Mouse (Mus musculus) midbrain, embryonic 10.5 days (tissue): ENCODE measurements around the gene Pex19. TPM values are rescaled to one million over a fixed set of nuclear protein-coding genes. Genes with fewer than 3 reads are reported as not detected.

Source experiments
- DNase-seq: peaks from one replicate; pipeline ENCODE4 v3.0.0-alpha.2; 2017; ENCODE audit warnings: low spot score
- H3K27ac ChIP-seq: fragments of 300-500 bp; sonication (generic); replicated peaks from 2 replicates; pipeline ENCODE4 v1.5.1; 2016; ENCODE audit warnings: mild to moderate bottlenecking
- H3K27me3 ChIP-seq: fragments of 300-500 bp; sonication (generic); 2 replicates; pipeline ENCODE4 v1.6.1; 2016; ENCODE audit warnings: low read depth, mild to moderate bottlenecking; ENCODE audit not compliant: poor library complexity, severe bottlenecking
- H3K36me3 ChIP-seq: fragments of 300-500 bp; sonication (generic); 2 replicates; pipeline ENCODE4 v1.6.1; 2016; ENCODE audit warnings: mild to moderate bottlenecking, moderate library complexity
- H3K4me1 ChIP-seq: fragments of 300-500 bp; sonication (generic); 2 replicates; pipeline ENCODE4 v1.6.1; 2016
- H3K4me3 ChIP-seq: fragments of 300-500 bp; sonication (generic); 2 replicates; pipeline ENCODE4 v1.5.1; 2016; ENCODE audit warnings: mild to moderate bottlenecking, moderate library complexity
- H3K9me3 ChIP-seq: fragments of 300-500 bp; sonication (generic); replicated peaks from 2 replicates; pipeline ENCODE4 v1.6.1; 2016; ENCODE audit warnings: mild to moderate bottlenecking
- WGBS: fragments of 180-500 bp; shearing (Covaris S2); methylation state at CpG from one replicate; pipeline ENCODE4 v1.1.7; 2016; 5-methylcytosine and 5-hydroxymethylcytosine counted together
- polyA plus RNA-seq: library from polyadenylated mRNA; unstranded; fragments of >200 nt; fragmentation: Nextera tagmentation; extraction: Ambion mirVana; gene quantifications from 2 replicates; pipeline ENCODE4 v1.2.1, GENCODE M21; 2016

The Pex19 gene
- polyA plus RNA-seq, 1 experiment from 2014 or later, result 166 TPM

GRCm38 (mm10) chr1:172172381-172172780, 45.8 kb downstream of the Pex19 start:
- DNase-seq, result no peak

GRCm38 (mm10) chr1:172173181-172173580, 46.6 kb downstream of the Pex19 start:
- Histone ChIP-seq H3K27ac (no peak overlapping the region), H3K27me3 (no peaks in the 10 kb centered on the region), H3K4me3 (no peak overlapping the region), H3K4me1 (no peaks in the 10 kb centered on the region), H3K9me3 (no peaks in the 10 kb centered on the region), H3K36me3 (peaks cover 97% of the 10 kb centered on the region)
- 85% methylated on average over 5 of the region's 5 CpGs for WGBS
- DNase-seq, result no peak

More at GRCm38 (mm10) chr1:172172381-172172780, 45.8 kb downstream of the Pex19 start:
- Histone ChIP-seq H3K36me3 (peaks cover 97% of the 10 kb centered on the region), H3K27me3 (no peaks in the 10 kb centered on the region), H3K27ac (no peak overlapping the region), H3K9me3 (no peaks in the 10 kb centered on the region), H3K4me1 (no peaks in the 10 kb centered on the region), H3K4me3 (no peak overlapping the region)
- 95% methylated on average over 21 of the region's 21 CpGs for WGBS

- WGBS, result 93% methylated on average over 7 of the region's 7 CpGs
- Histone ChIP-seq H3K27me3 (no peaks in the 10 kb centered on the region), H3K9me3 (no peaks in the 10 kb centered on the region), H3K36me3 (peaks cover 98% of the 10 kb centered on the region), H3K27ac (no peak overlapping the region), H3K4me1 (no peaks in the 10 kb centered on the region), H3K4me3 (no peak overlapping the region)
- no peak for DNase-seq
Measured at GRCm38 (mm10) chr1:172177791-172178190, 51.2 kb downstream of the Pex19 start.

- H3K27ac ChIP-seq, result no peak overlapping the region
- 89% methylated on average over 7 of the region's 7 CpGs for WGBS
- no peaks in the 10 kb centered on the region for H3K27me3 ChIP-seq
- H3K4me3 ChIP-seq, result no peak overlapping the region
- no peaks in the 10 kb centered on the region for H3K4me1 ChIP-seq
- no peaks in the 10 kb centered on the region for H3K9me3 ChIP-seq
- peaks cover 92% of the 10 kb centered on the region for H3K36me3 ChIP-seq
- DNase-seq, result no peak
Measured at GRCm38 (mm10) chr1:172179102-172179501, 52.5 kb downstream of the Pex19 start.

- Histone ChIP-seq H3K27me3 (no peaks in the 10 kb centered on the region), H3K4me1 (no peaks in the 10 kb centered on the region), H3K9me3 (no peaks in the 10 kb centered on the region), H3K27ac (no peak overlapping the region), H3K36me3 (peaks cover 90% of the 10 kb centered on the region), H3K4me3 (no peak overlapping the region)
- WGBS, result 90% methylated on average over 4 of the region's 4 CpGs
- no peak for DNase-seq
Measured at GRCm38 (mm10) chr1:172180881-172181280, 54.3 kb downstream of the Pex19 start.

- Histone ChIP-seq H3K36me3 (peaks cover 90% of the 10 kb centered on the region), H3K27me3 (no peaks in the 10 kb centered on the region), H3K4me3 (no peak overlapping the region), H3K27ac (no peak overlapping the region), H3K9me3 (no peaks in the 10 kb centered on the region), H3K4me1 (no peaks in the 10 kb centered on the region)
- DNase-seq, result no peak
- 89% methylated on average over 3 of the region's 3 CpGs for WGBS
Measured at GRCm38 (mm10) chr1:172181777-172182176, 55.2 kb downstream of the Pex19 start.

GRCm38 (mm10) chr1:172183056-172183455, 56.5 kb downstream of the Pex19 start:
- Histone ChIP-seq H3K4me3 (no peak overlapping the region), H3K27me3 (no peaks in the 10 kb centered on the region), H3K4me1 (no peaks in the 10 kb centered on the region), H3K27ac (no peak overlapping the region), H3K9me3 (no peaks in the 10 kb centered on the region), H3K36me3 (peaks cover 92% of the 10 kb centered on the region)
- DNase-seq, result no peak
- WGBS, result 97% methylated on average over 6 of the region's 6 CpGs

GRCm38 (mm10) chr1:172183915-172184314, 57.4 kb downstream of the Pex19 start:
- no peak overlapping the region for H3K27ac ChIP-seq
- no peak overlapping the region for H3K4me3 ChIP-seq
- H3K9me3 ChIP-seq, result no peaks in the 10 kb centered on the region
- H3K27me3 ChIP-seq, result no peaks in the 10 kb centered on the region
- H3K4me1 ChIP-seq, result no peaks in the 10 kb centered on the region
- H3K36me3 ChIP-seq, result peaks cover 92% of the 10 kb centered on the region
- no peak for DNase-seq

Other genes starting within 250 kb of the Pex19 start
- gene Gm10521, start 231.1 kb upstream of the Pex19 start, polyA plus RNA-seq, result not detected in 2 replicates
- gene Slamf6, start 209.2 kb upstream of the Pex19 start, polyA plus RNA-seq, result not detected in 2 replicates
- gene Vangl2, start 98.3 kb upstream of the Pex19 start, polyA plus RNA-seq, result 49.1 and 55.4 TPM in 2 replicates
- gene Nhlh1, start 69.2 kb upstream of the Pex19 start, polyA plus RNA-seq, result 5.5 and 6.9 TPM in 2 replicates
- 175 and 206 TPM in 2 replicates for gene Copa, start 44.2 kb upstream of the Pex19 start, polyA plus RNA-seq
- gene Ncstn, start 44.0 kb upstream of the Pex19 start, polyA plus RNA-seq, result 106 and 129 TPM in 2 replicates
- 124 and 138 TPM in 2 replicates for gene Dcaf8, start 21.3 kb downstream of the Pex19 start, polyA plus RNA-seq
- gene Pea15a, start 80.0 kb downstream of the Pex19 start, polyA plus RNA-seq, result 340 and 410 TPM in 2 replicates
- 1.3 and 1.8 TPM in 2 replicates for gene Casq1, start 93.1 kb downstream of the Pex19 start, polyA plus RNA-seq
- gene Atp1a4, start 131.7 kb downstream of the Pex19 start, polyA plus RNA-seq, result not detected in 2 replicates
- gene Igsf8, start 134.9 kb downstream of the Pex19 start, polyA plus RNA-seq, result 50.2 and 62.4 TPM in 2 replicates
- 3.0 and 4.3 TPM in 2 replicates for gene Atp1a2, start 171.3 kb downstream of the Pex19 start, polyA plus RNA-seq
- gene Kcnj9, start 202.6 kb downstream of the Pex19 start, polyA plus RNA-seq, result 0.23 and 0.61 TPM in 2 replicates
- gene Kcnj10, start 214.5 kb downstream of the Pex19 start, polyA plus RNA-seq, result 0.46 and 0.75 TPM in 2 replicates
- gene Pigm, start 249.8 kb downstream of the Pex19 start, polyA plus RNA-seq, result 9.3 and 9.9 TPM in 2 replicates